22 mouse cellular contexts compared by ENCODE assay signal in genomic region chr2:48501387-48501786, GRCm38 (mm10).
DNase-seq lines count a peak whose midpoint lies in the region; ATAC-seq and TF ChIP-seq lines count a peak whose summit lies in the region.
"Had no signal": no experiment of that assay in that cellular context is flagged by ENCODE, and none has a peak within 500 bp of the region (broad histone marks: within the 10 kb centered on the region; RNA-seq: fewer than 3 reads in every experiment).

No protein-coding gene starts in this region.

- no peak for TF ChIP-seq POLR2A in kidney, adult 2 months (IDR thresholded peaks at IDR 0.05; ENCODE audit: low read depth, low read length)

- no peaks in the 10 kb centered on the region for H3K4me1 ChIP-seq in kidney, adult 2 months (ENCODE audit: control insufficient read depth, insufficient read depth, low read length)
- no peaks in the 10 kb centered on the region for H3K4me1 ChIP-seq in kidney, embryonic 14.5 days (ENCODE audit: control insufficient read depth, insufficient read depth, low read length)
- H3K4me1 ChIP-seq: embryonic facial prominence, embryonic 13.5 days; embryonic facial prominence, embryonic 15.5 days; forebrain, embryonic 10.5 days; forebrain, embryonic 12.5 days had no signal

- H3K4me2 ChIP-seq in kidney, embryonic 14.5 days (replicated peaks; ENCODE audit: low read depth, low read length): no peak overlapping the region
- H3K4me2 ChIP-seq: embryonic facial prominence, embryonic 13.5 days; embryonic facial prominence, embryonic 15.5 days; forebrain, embryonic 12.5 days had no signal

- no peaks in the 10 kb centered on the region for H3K9me3 ChIP-seq in kidney, embryonic 14.5 days (ENCODE audit: control insufficient read depth, low read length)
- H3K9me3 ChIP-seq: embryonic facial prominence, embryonic 13.5 days; embryonic facial prominence, embryonic 15.5 days; forebrain, embryonic 10.5 days; forebrain, embryonic 12.5 days had no signal

- 37% methylated on average over 2 of the region's 2 CpGs for WGBS in kidney, adult 2 months
- WGBS in kidney, embryonic 14.5 days: 39% methylated on average over 2 of the region's 2 CpGs

- peak; percentile 57 for DNase-seq in kidney, adult 2 months
- no peak for DNase-seq in kidney, adult 18-20 months
- DNase-seq in kidney, postnatal 14 days: peak; percentile 16
- peak; percentile 11 for DNase-seq in lung, postnatal 10 days
- DNase-seq in lung, adult 18-20 months: no peak
- DNase-seq: adrenal gland, adult 2 months; adrenal gland, postnatal 10 days; adrenal gland, postnatal 25 days; cerebellum, adult 11 months; cerebellum, adult 18-20 months; cerebellum, adult 8-10 months; cerebellum, adult 9-11 months; cerebellum, postnatal 14 days; cerebellum, postnatal 36 days; embryo, embryonic 11 days had no signal

- no peak for TF ChIP-seq CTCF in kidney, adult 2 months (conservative IDR thresholded peaks at IDR 0.05; ENCODE audit: insufficient read depth, insufficient read length, low read depth, low read length)

- no peak overlapping the region for H3K9ac ChIP-seq in kidney, embryonic 14.5 days (ENCODE audit: low read depth, low read length)
- H3K9ac ChIP-seq: embryonic facial prominence, embryonic 13.5 days; embryonic facial prominence, embryonic 15.5 days; forebrain, embryonic 12.5 days had no signal

- no peak overlapping the region for H3K4me3 ChIP-seq in kidney, adult 2 months (ENCODE audit: insufficient read depth, low read depth, low read length)
- no peak overlapping the region for H3K4me3 ChIP-seq in kidney, embryonic 14.5 days (ENCODE audit: low read length)
- H3K4me3 ChIP-seq: embryonic facial prominence, embryonic 13.5 days; embryonic facial prominence, embryonic 15.5 days; erythroblast, embryonic 14.5 days; forebrain, embryonic 10.5 days; forebrain, embryonic 12.5 days had no signal

- no peak overlapping the region for H3K27ac ChIP-seq in kidney, adult 2 months (ENCODE audit: insufficient read depth, low read depth, low read length)
- no peak overlapping the region for H3K27ac ChIP-seq in kidney, embryonic 14.5 days (ENCODE audit: low read depth, low read length)
- H3K27ac ChIP-seq: embryonic facial prominence, embryonic 13.5 days; embryonic facial prominence, embryonic 15.5 days; forebrain, embryonic 10.5 days; forebrain, embryonic 12.5 days had no signal

- no peaks in the 10 kb centered on the region for H3K36me3 ChIP-seq in kidney, adult 2 months (ENCODE audit: control insufficient read depth, insufficient read depth, low read length)
- no peaks in the 10 kb centered on the region for H3K36me3 ChIP-seq in kidney, embryonic 14.5 days (ENCODE audit: control insufficient read depth, insufficient read depth, low read length)
- H3K36me3 ChIP-seq: embryonic facial prominence, embryonic 13.5 days; embryonic facial prominence, embryonic 15.5 days; forebrain, embryonic 10.5 days; forebrain, embryonic 12.5 days had no signal

- no peaks in the 10 kb centered on the region for H3K27me3 ChIP-seq in kidney, adult 2 months (replicated peaks; ENCODE audit: control insufficient read depth, insufficient read depth, low read length)
- H3K27me3 ChIP-seq in kidney, embryonic 14.5 days (ENCODE audit: control insufficient read depth, insufficient read depth, low read length): no peaks in the 10 kb centered on the region
- H3K27me3 ChIP-seq: embryonic facial prominence, embryonic 13.5 days; embryonic facial prominence, embryonic 15.5 days; forebrain, embryonic 12.5 days had no signal

- ATAC-seq in kidney, embryonic 14.5 days (ENCODE audit: low FRiP score, low TSS enrichment): no peak
- ATAC-seq: forebrain, embryonic 14.5 days had no signal

Comparison
In these comparisons a context has a peak if more than half of its experiments do, and no peak if none do; other contexts are left out.
1. DNase-seq: peak in kidney, adult 2 months (single experiment), kidney, postnatal 14 days (single experiment) and lung, postnatal 10 days (single experiment); none in kidney, adult 18-20 months (single experiment) and lung, adult 18-20 months (0 of 2).